Mouse (Mus musculus): ENCODE results near the gene Tfrc. TPM values are rescaled to one million over a fixed set of nuclear protein-coding genes. Genes with fewer than 3 reads are reported as not detected.

Gene Tfrc
- total and polyA plus RNA-seq, 3 experiments, result 190 to 840 (median 358) TPM

- no peaks in the 10 kb centered on the region for H3K9me3 ChIP-seq (replicated peaks; ENCODE audit: low read length)
- no peak for TF ChIP-seq RCOR1 (conservative IDR thresholded peaks at IDR 0.05; ENCODE audit: low read depth, low read length)
- TF ChIP-seq MYC (IDR thresholded peaks at IDR 0.05; ENCODE audit: low read depth, low read length), result no peak
- no peak for TF ChIP-seq USF2 (conservative IDR thresholded peaks at IDR 0.05; ENCODE audit: low read depth, low read length)
- TF ChIP-seq USF1 (IDR thresholded peaks at IDR 0.05; ENCODE audit: low read depth, low read length), result no peak
- no peak for TF ChIP-seq ZKSCAN1 (IDR thresholded peaks at IDR 0.05; ENCODE audit: borderline replicate concordance, low read depth, low read length)
- TF ChIP-seq RAD21 (IDR thresholded peaks at IDR 0.05; ENCODE audit: low read depth, low read length), result no peak
- no peak for TF ChIP-seq PAX5 (IDR thresholded peaks at IDR 0.05; ENCODE audit: low read length)
- TF ChIP-seq IRF4 (IDR thresholded peaks at IDR 0.05; ENCODE audit: low read depth, low read length), result no peak
- TF ChIP-seq SIN3A (IDR thresholded peaks at IDR 0.05; ENCODE audit: low read length), result no peak
- no peak for TF ChIP-seq ZMIZ1 (IDR thresholded peaks at IDR 0.05; ENCODE audit: low read depth, low read length)
- no peak for TF ChIP-seq POLR2A (IDR thresholded peaks at IDR 0.05; ENCODE audit: low read depth, low read length)
- TF ChIP-seq MAZ (IDR thresholded peaks at IDR 0.05; ENCODE audit: low read depth, low read length), result no peak
- TF ChIP-seq TCF12 (IDR thresholded peaks at IDR 0.05; ENCODE audit: low read depth, low read length), result no peak
- no peak overlapping the region for H3K9ac ChIP-seq (ENCODE audit: insufficient read depth, low read depth)
- no peak for DNase-seq (ENCODE audit: extremely low read depth)
- no peaks in the 10 kb centered on the region for H3K4me1 ChIP-seq (ENCODE audit: control insufficient read depth in 1 of 2, insufficient read depth in 2 of 2)
- H3K36me3 ChIP-seq (replicated peaks in 1 of 2; ENCODE audit: control insufficient read depth in 1 of 2, insufficient read depth in 1 of 2, low read length in 1 of 2), result no peaks in the 10 kb centered on the region
- in situ Hi-C loops (cut with MboI; ENCODE audit: low pct_ligation_motif_present, low pct_unique_long_range_greater_than_20kb, low sequenced_read_pairs), result no loop called here
- no peak overlapping the region for H3K4me2 ChIP-seq (ENCODE audit: insufficient read depth, low read depth, poor library complexity, severe bottlenecking)
- H3K4me3 ChIP-seq (replicated peaks in 1 of 3; ENCODE audit: low read depth in 2 of 3, low read length in 2 of 3, poor library complexity in 1 of 3), result no peak overlapping the region
- H3K79me2 ChIP-seq (replicated peaks; ENCODE audit: control insufficient read depth, extremely low read depth, insufficient read depth, poor library complexity, severe bottlenecking), result no peaks in the 10 kb centered on the region
- dilution Hi-C loops (cut with MboI; ENCODE audit: extremely low pct_ligation_motif_present, extremely low pct_unique_long_range_greater_than_20kb, low sequenced_read_pairs), result no loop called here
- no peak overlapping the region for H3K27ac ChIP-seq (ENCODE audit: insufficient read depth, low read depth)
- H3K27me3 ChIP-seq (replicated peaks), result no peaks in the 10 kb centered on the region
These were observed 49.2 kb upstream of the Tfrc start for GRCm38 (mm10) chr16:32559493-32559892.

GRCm38 (mm10) chr16:32563056-32563793 lies 45.5 kb upstream of the Tfrc start:
- H3K27me3 ChIP-seq (replicated peaks), result no peaks in the 10 kb centered on the region
- no peak overlapping the region for H3K27ac ChIP-seq (ENCODE audit: insufficient read depth, low read depth)
- peaks cover 4% of the 10 kb centered on the region for H3K9me3 ChIP-seq (replicated peaks; ENCODE audit: low read length)
- H3K4me2 ChIP-seq (ENCODE audit: insufficient read depth, low read depth, poor library complexity, severe bottlenecking), result no peak overlapping the region
- no peak for TF ChIP-seq ZKSCAN1 (IDR thresholded peaks at IDR 0.05; ENCODE audit: borderline replicate concordance, low read depth, low read length)
- TF ChIP-seq MAZ (IDR thresholded peaks at IDR 0.05; ENCODE audit: low read depth, low read length), result no peak
- TF ChIP-seq ETS1 (conservative IDR thresholded peaks at IDR 0.05; ENCODE audit: low read depth, low read length), result no peak
- TF ChIP-seq SIN3A (IDR thresholded peaks at IDR 0.05; ENCODE audit: low read length), result no peak
- TF ChIP-seq JUND (conservative IDR thresholded peaks at IDR 0.05; ENCODE audit: low read depth, low read length), result no peak
- TF ChIP-seq JUN (IDR thresholded peaks at IDR 0.05; ENCODE audit: insufficient read depth, low read depth, low read length), result no peak
- TF ChIP-seq TBP (conservative IDR thresholded peaks at IDR 0.05; ENCODE audit: low read depth, low read length), result no peak
- no peak for TF ChIP-seq KAT2A (IDR thresholded peaks at IDR 0.05; ENCODE audit: insufficient replicate concordance, low read length)
- TF ChIP-seq ELF1 (IDR thresholded peaks at IDR 0.05; ENCODE audit: low read depth, low read length), result no peak
- no peak overlapping the region for H3K4me3 ChIP-seq (replicated peaks in 1 of 3; ENCODE audit: low read depth in 2 of 3, low read length in 2 of 3, poor library complexity in 1 of 3)
- peaks cover 0 to 5% of the 10 kb centered on the region in 2 experiments; a peak in 2 of 4 replicates for H3K4me1 ChIP-seq (ENCODE audit: control insufficient read depth in 1 of 2, insufficient read depth in 2 of 2)
- DNase-seq (ENCODE audit: extremely low read depth), result no peak
- no peaks in the 10 kb centered on the region for H3K79me2 ChIP-seq (replicated peaks; ENCODE audit: control insufficient read depth, extremely low read depth, insufficient read depth, poor library complexity, severe bottlenecking)
- dilution Hi-C loops (cut with MboI; ENCODE audit: extremely low pct_ligation_motif_present, extremely low pct_unique_long_range_greater_than_20kb, low sequenced_read_pairs), result no loop called here
- H3K9ac ChIP-seq (ENCODE audit: insufficient read depth, low read depth), result no peak overlapping the region
- no peaks in the 10 kb centered on the region for H3K36me3 ChIP-seq (replicated peaks in 1 of 2; ENCODE audit: control insufficient read depth in 1 of 2, insufficient read depth in 1 of 2, low read length in 1 of 2)
- in situ Hi-C loops (cut with MboI; ENCODE audit: low pct_ligation_motif_present, low pct_unique_long_range_greater_than_20kb, low sequenced_read_pairs), result no loop called here
